In the genomic region with DNA sequence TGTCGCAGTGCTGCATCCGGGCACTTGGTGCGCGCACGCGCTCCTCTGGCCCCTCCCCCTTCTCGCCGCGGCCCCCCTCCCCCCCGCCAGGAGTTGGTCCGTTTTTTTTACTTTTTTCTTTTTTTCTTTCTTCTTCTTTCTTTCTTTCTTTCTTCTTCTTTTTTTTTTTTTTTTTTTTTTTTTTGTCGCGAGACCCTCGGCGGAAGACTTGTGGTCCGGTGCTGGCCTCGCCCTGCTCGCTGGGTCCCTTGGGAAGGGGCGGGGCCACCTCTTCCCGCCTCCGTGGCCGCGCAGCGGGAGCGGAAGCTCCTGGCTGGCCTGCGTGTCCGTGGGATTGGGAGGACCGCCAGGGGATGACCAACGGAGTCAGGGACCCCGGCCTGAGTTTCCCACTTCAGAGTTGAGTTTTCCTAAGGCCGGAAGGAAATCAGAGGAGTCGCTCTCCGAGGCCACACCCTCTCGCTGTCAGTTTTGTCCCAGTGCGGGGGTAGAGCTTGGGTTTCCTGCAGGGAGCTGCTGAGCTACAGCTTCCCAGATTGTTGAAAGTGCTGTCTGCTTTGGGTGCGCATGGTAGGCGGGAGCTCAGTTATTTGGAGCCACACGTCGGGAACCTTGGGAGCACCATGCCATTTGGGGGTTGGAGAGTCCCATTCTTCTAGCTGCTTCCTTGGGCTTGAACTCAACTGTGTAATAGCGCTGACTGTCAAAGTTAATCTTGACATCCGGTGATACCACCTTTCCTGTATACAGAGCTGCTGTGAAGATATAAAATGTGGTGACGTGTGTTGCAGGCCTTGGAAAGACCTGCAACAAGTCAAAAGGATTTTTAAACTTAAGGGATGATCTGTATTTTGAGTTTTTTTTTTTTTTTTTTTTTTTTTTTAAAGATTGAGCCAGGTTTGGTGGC, we compare ENCODE assay signal across 8 mouse cellular contexts. TPM values are rescaled to one million over a fixed set of nuclear protein-coding genes. Genes with fewer than 3 reads are reported as not detected.
DNase-seq lines count a peak whose midpoint lies in the region; ATAC-seq and TF ChIP-seq lines count a peak whose summit lies in the region.

No protein-coding gene starts in this region.

- DNase-seq in CD8-positive naive resting alpha-beta T cell, adult 2 months (ENCODE audit: low read depth in 2 of 2, low spot score in 2 of 2): peak; percentile 33 to 48
- DNase-seq in c-Kit-negative CD71-positive TER-119-positive erythroid progenitor cells, embryonic 14.5 days (ENCODE audit: low read depth, low spot score): peak; percentile 59
- peak; percentile 91 for DNase-seq in kidney, postnatal 10 days
- peak; percentile 64 for DNase-seq in liver, embryonic 13.5 days
- peak; percentile 80 for DNase-seq in neural tube, embryonic 10.5 days (ENCODE audit: extremely low spot score, low spot score)
- peak; percentile 87 for DNase-seq in stomach, postnatal 0 days (ENCODE audit: low spot score)

- H3K9me3 ChIP-seq in heart, embryonic 13.5 days: no peaks in the 10 kb centered on the region
- H3K9me3 ChIP-seq in liver, embryonic 13.5 days (replicated peaks): no peaks in the 10 kb centered on the region
- H3K9me3 ChIP-seq in stomach, postnatal 0 days (ENCODE audit: control insufficient read depth, low read length): no peaks in the 10 kb centered on the region

- peaks cover 31% of the 10 kb centered on the region for H3K4me1 ChIP-seq in heart, embryonic 13.5 days
- peaks cover 45% of the 10 kb centered on the region for H3K4me1 ChIP-seq in liver, embryonic 13.5 days (replicated peaks)
- no peaks in the 10 kb centered on the region for H3K4me1 ChIP-seq in stomach, postnatal 0 days (replicated peaks; ENCODE audit: control insufficient read depth, insufficient read depth)

- peak overlapping the region; percentile 86 for H3K4me3 ChIP-seq in heart, embryonic 13.5 days
- peak overlapping the region; percentile 88 for H3K4me3 ChIP-seq in liver, embryonic 13.5 days (replicated peaks)
- H3K4me3 ChIP-seq in stomach, postnatal 0 days (ENCODE audit: low read depth, low read length): peak overlapping the region; percentile 98

- WGBS in heart, embryonic 13.5 days: under 1% methylated on average over 42 of the region's 42 CpGs
- WGBS in liver, embryonic 13.5 days (ENCODE audit: insufficient replicate concordance): under 1% methylated on average over 41 of the region's 42 CpGs
- under 1% methylated on average over 40 of the region's 42 CpGs for WGBS in stomach, postnatal 0 days

- TF ChIP-seq CTCF in stomach, postnatal 0 days (IDR thresholded peaks at IDR 0.05; ENCODE audit: low read depth): no peak

- peak; percentile 61 for ATAC-seq in erythroid progenitor cell, adult 5-6 weeks (replicated peaks; ENCODE audit: low FRiP score, poor library complexity, severe bottlenecking)
- ATAC-seq in heart, embryonic 13.5 days (ENCODE audit: extremely low read depth, insufficient number of reproducible peaks, low FRiP score, low TSS enrichment): peak; percentile 49; the same call in 1 of the 2 replicates
- ATAC-seq in liver, embryonic 13.5 days (ENCODE audit: low read depth): peak; percentile 57
- peak; percentile 55 for ATAC-seq in stomach, postnatal 0 days (ENCODE audit: low FRiP score, low TSS enrichment)

- H3K27me3 ChIP-seq in heart, embryonic 13.5 days (replicated peaks): no peaks in the 10 kb centered on the region
- no peaks in the 10 kb centered on the region for H3K27me3 ChIP-seq in liver, embryonic 13.5 days
- no peaks in the 10 kb centered on the region for H3K27me3 ChIP-seq in stomach, postnatal 0 days (ENCODE audit: control insufficient read depth, insufficient read depth, low read length)

- TF ChIP-seq EP300 in stomach, postnatal 0 days (optimal IDR thresholded peaks at IDR 0.05): no peak

- peak overlapping the region; percentile 97 for H3K9ac ChIP-seq in heart, embryonic 13.5 days
- peak overlapping the region; percentile 89 for H3K9ac ChIP-seq in liver, embryonic 13.5 days
- H3K9ac ChIP-seq in stomach, postnatal 0 days (ENCODE audit: low read length): peak overlapping the region; percentile 99

- peaks cover 43% of the 10 kb centered on the region for H3K36me3 ChIP-seq in heart, embryonic 13.5 days
- H3K36me3 ChIP-seq in liver, embryonic 13.5 days: peaks cover 43% of the 10 kb centered on the region
- H3K36me3 ChIP-seq in stomach, postnatal 0 days (ENCODE audit: control insufficient read depth, insufficient read depth, low read length): peaks cover 15% of the 10 kb centered on the region

- peak overlapping the region; percentile 97 for H3K27ac ChIP-seq in heart, embryonic 13.5 days (replicated peaks)
- H3K27ac ChIP-seq in liver, embryonic 13.5 days: peak overlapping the region; percentile 93
- peak overlapping the region; percentile 97 for H3K27ac ChIP-seq in stomach, postnatal 0 days (replicated peaks)

- H3K4me2 ChIP-seq in heart, embryonic 13.5 days: peak overlapping the region; percentile 85
- peak overlapping the region; percentile 87 for H3K4me2 ChIP-seq in liver, embryonic 13.5 days
- peak overlapping the region; percentile 74 for H3K4me2 ChIP-seq in stomach, postnatal 0 days (replicated peaks; ENCODE audit: low read depth)

RNA-seq across cellular contexts. Expression of a gene that starts 0.9 kb away (rescaled TPM):
- 125 and 187 TPM in 2 replicates for total RNA-seq in erythroid progenitor cell, adult 5-6 weeks (2015; ENCODE audit: low replicate concordance)
- total RNA-seq in erythroid progenitor cell, adult 5-6 weeks (2017; ENCODE audit: low replicate concordance): 81.2 and 118 TPM in 2 replicates
- polyA plus RNA-seq in heart, embryonic 13.5 days (2015; fragmentation: Nextera tagmentation; extraction: Ambion mirVana): 310 and 313 TPM in 2 replicates
- 160 and 170 TPM in 2 replicates for polyA plus RNA-seq in liver, embryonic 13.5 days (2015; fragmentation: Nextera tagmentation; extraction: Ambion mirVana)
- 124 and 130 TPM in 2 replicates for polyA plus RNA-seq in stomach, postnatal 0 days (2015; fragmentation: Nextera tagmentation; extraction: Ambion mirVana)

RNA-seq across cellular contexts. Expression of a gene that starts 21.6 kb away (rescaled TPM):
- 3.8 TPM in 1 of 2 replicates, not detected in the other for total RNA-seq in erythroid progenitor cell, adult 5-6 weeks (2015; ENCODE audit: low replicate concordance)
- total RNA-seq in erythroid progenitor cell, adult 5-6 weeks (2017; ENCODE audit: low replicate concordance): not detected in 2 replicates
- polyA plus RNA-seq in heart, embryonic 13.5 days (2015; fragmentation: Nextera tagmentation; extraction: Ambion mirVana): 8.4 and 8.6 TPM in 2 replicates
- 4.0 and 4.1 TPM in 2 replicates for polyA plus RNA-seq in liver, embryonic 13.5 days (2015; fragmentation: Nextera tagmentation; extraction: Ambion mirVana)
- 9.1 and 9.7 TPM in 2 replicates for polyA plus RNA-seq in stomach, postnatal 0 days (2015; fragmentation: Nextera tagmentation; extraction: Ambion mirVana)

RNA-seq across cellular contexts. Expression of a gene that starts 25.5 kb away (rescaled TPM):
- 12.2 and 56.9 TPM in 2 replicates for total RNA-seq in erythroid progenitor cell, adult 5-6 weeks (2015; ENCODE audit: low replicate concordance)
- total RNA-seq in erythroid progenitor cell, adult 5-6 weeks (2017; ENCODE audit: low replicate concordance): 2.2 and 5.7 TPM in 2 replicates
- 39.1 and 42.6 TPM in 2 replicates for polyA plus RNA-seq in heart, embryonic 13.5 days (2015; fragmentation: Nextera tagmentation; extraction: Ambion mirVana)
- polyA plus RNA-seq in liver, embryonic 13.5 days (2015; fragmentation: Nextera tagmentation; extraction: Ambion mirVana): 23.7 and 31.2 TPM in 2 replicates
- polyA plus RNA-seq in stomach, postnatal 0 days (2015; fragmentation: Nextera tagmentation; extraction: Ambion mirVana): 266 and 273 TPM in 2 replicates

RNA-seq across cellular contexts. Expression of a gene that starts 35.6 kb away (rescaled TPM):
- not detected in 2 replicates for total RNA-seq in erythroid progenitor cell, adult 5-6 weeks (2015; ENCODE audit: low replicate concordance)
- not detected in 2 replicates for total RNA-seq in erythroid progenitor cell, adult 5-6 weeks (2017; ENCODE audit: low replicate concordance)
- 0.76 and 1.0 TPM in 2 replicates for polyA plus RNA-seq in heart, embryonic 13.5 days (2015; fragmentation: Nextera tagmentation; extraction: Ambion mirVana)
- polyA plus RNA-seq in liver, embryonic 13.5 days (2015; fragmentation: Nextera tagmentation; extraction: Ambion mirVana): not detected in 2 replicates
- polyA plus RNA-seq in stomach, postnatal 0 days (2015; fragmentation: Nextera tagmentation; extraction: Ambion mirVana): 0.38 and 0.52 TPM in 2 replicates

RNA-seq across cellular contexts. Expression of a gene that starts 38.3 kb away (rescaled TPM):
- not detected in 2 replicates for total RNA-seq in erythroid progenitor cell, adult 5-6 weeks (2015; ENCODE audit: low replicate concordance)
- not detected in 2 replicates for total RNA-seq in erythroid progenitor cell, adult 5-6 weeks (2017; ENCODE audit: low replicate concordance)
- polyA plus RNA-seq in heart, embryonic 13.5 days (2015; fragmentation: Nextera tagmentation; extraction: Ambion mirVana): 1.6 and 1.8 TPM in 2 replicates
- 5.8 and 6.4 TPM in 2 replicates for polyA plus RNA-seq in liver, embryonic 13.5 days (2015; fragmentation: Nextera tagmentation; extraction: Ambion mirVana)
- 77.4 and 85.3 TPM in 2 replicates for polyA plus RNA-seq in stomach, postnatal 0 days (2015; fragmentation: Nextera tagmentation; extraction: Ambion mirVana)

Comparison
In these comparisons a context has a peak if more than half of its experiments do, and no peak if none do; other contexts are left out.
1. Peak in every context shown above with its lines: DNase-seq, ATAC-seq, H3K4me3 ChIP-seq and H3K27ac ChIP-seq.
2. DNase-seq: peak in every context shown above with its lines; median percentile 91 in kidney, postnatal 10 days; 87 in stomach, postnatal 0 days; 80 in neural tube, embryonic 10.5 days; 64 in liver, embryonic 13.5 days; 59 in c-Kit-negative CD71-positive TER-119-positive erythroid progenitor cells, embryonic 14.5 days; 40 in CD8-positive naive resting alpha-beta T cell, adult 2 months.